ENCODE assay signal across 7 mouse cellular contexts in genomic region chr5:28464361-28465098, GRCm38 (mm10). TPM values are rescaled to one million over a fixed set of nuclear protein-coding genes. Genes with fewer than 3 reads are reported as not detected.
DNase-seq lines count a peak whose midpoint lies in the region; ATAC-seq and TF ChIP-seq lines count a peak whose summit lies in the region.

No protein-coding gene starts in this region.

- peak; percentile 3 for DNase-seq in induced T-regulatory cell, adult 2 months (ENCODE audit: low read depth)
- no peak for DNase-seq in liver, embryonic 13.5 days
- no peak for DNase-seq in gastrocnemius, postnatal 36 days

- H3K27me3 ChIP-seq in megakaryocyte, embryonic 14.5 days (replicated peaks): peaks cover 97% of the 10 kb centered on the region
- peaks cover 99% of the 10 kb centered on the region for H3K27me3 ChIP-seq in embryonic facial prominence, embryonic 12.5 days
- peaks cover 99% of the 10 kb centered on the region for H3K27me3 ChIP-seq in liver, embryonic 13.5 days
- peaks cover 41% of the 10 kb centered on the region for H3K27me3 ChIP-seq in small intestine, adult 2 months (ENCODE audit: control insufficient read depth, insufficient read depth, low read length)

- peak overlapping the region; percentile 78 for H3K4me3 ChIP-seq in megakaryocyte, embryonic 14.5 days (replicated peaks)
- peak overlapping the region; percentile 52 for H3K4me3 ChIP-seq in embryonic facial prominence, embryonic 12.5 days
- H3K4me3 ChIP-seq in liver, embryonic 13.5 days (replicated peaks): peak overlapping the region; percentile 42
- H3K4me3 ChIP-seq in small intestine, adult 2 months (ENCODE audit: low read depth, low read length): peak overlapping the region; percentile 81

- H3K4me1 ChIP-seq in megakaryocyte, embryonic 14.5 days: peaks cover 9% of the 10 kb centered on the region; the same call in 1 of the 2 replicates
- peaks cover 12% of the 10 kb centered on the region; the same call in 1 of the 2 replicates for H3K4me1 ChIP-seq in embryonic facial prominence, embryonic 12.5 days
- 0 out of 2 replicates have a peak, but pooled peaks cover 4% of the 10 kb centered on the region for H3K4me1 ChIP-seq in liver, embryonic 13.5 days (replicated peaks)
- H3K4me1 ChIP-seq in small intestine, adult 2 months (ENCODE audit: control insufficient read depth, insufficient read depth, insufficient read length, low read length): peaks cover 3% of the 10 kb centered on the region; the same call in 1 of the 2 replicates

- H3K36me3 ChIP-seq in megakaryocyte, embryonic 14.5 days (replicated peaks; ENCODE audit: low read length): no peaks in the 10 kb centered on the region
- H3K36me3 ChIP-seq in embryonic facial prominence, embryonic 12.5 days: no peaks in the 10 kb centered on the region
- no peaks in the 10 kb centered on the region for H3K36me3 ChIP-seq in liver, embryonic 13.5 days
- H3K36me3 ChIP-seq in small intestine, adult 2 months (ENCODE audit: control insufficient read depth, insufficient read depth, low read length): no peaks in the 10 kb centered on the region

- TF ChIP-seq CTCF in small intestine, adult 2 months (IDR thresholded peaks at IDR 0.05; ENCODE audit: extremely low read depth, insufficient read length, insufficient replicate concordance, low read depth, low read length): no peak

- H3K27ac ChIP-seq in embryonic facial prominence, embryonic 12.5 days: no peak overlapping the region
- H3K27ac ChIP-seq in liver, embryonic 13.5 days: no peak overlapping the region
- H3K27ac ChIP-seq in small intestine, adult 2 months (ENCODE audit: insufficient read depth, low read depth, low read length): no peak overlapping the region

- under 1% methylated on average over 61 of the region's 76 CpGs for WGBS in embryonic facial prominence, embryonic 12.5 days
- WGBS in liver, embryonic 13.5 days (ENCODE audit: insufficient replicate concordance): 2% methylated on average over 75 of the region's 76 CpGs
- whole genome bisulfite sequencing in small intestine, adult 2 months: under 1% methylated on average over 76 of the region's 76 CpGs

- intact Hi-C loops in gastrocnemius, postnatal 36 days (cut with DNase I): loop anchor here (10.0 kb wide), 1 partner anchor 870 kb away; no protein-coding TSS in a partner anchor

- no peaks in the 10 kb centered on the region for H3K9me3 ChIP-seq in megakaryocyte, embryonic 14.5 days
- H3K9me3 ChIP-seq in embryonic facial prominence, embryonic 12.5 days: no peaks in the 10 kb centered on the region
- no peaks in the 10 kb centered on the region for H3K9me3 ChIP-seq in liver, embryonic 13.5 days (replicated peaks)

- peak overlapping the region; percentile 34 for H3K9ac ChIP-seq in embryonic facial prominence, embryonic 12.5 days
- H3K9ac ChIP-seq in liver, embryonic 13.5 days: no peak overlapping the region

- H3K4me2 ChIP-seq in embryonic facial prominence, embryonic 12.5 days (replicated peaks): peak overlapping the region; percentile 96
- peak overlapping the region; percentile 55 for H3K4me2 ChIP-seq in liver, embryonic 13.5 days

- no peak for ATAC-seq in megakaryocyte, adult 5-6 weeks (ENCODE audit: poor library complexity, severe bottlenecking)
- ATAC-seq in embryonic facial prominence, embryonic 12.5 days (ENCODE audit: insufficient number of reproducible peaks, insufficient read depth, low FRiP score, low TSS enrichment): peak; percentile 41; the same call in 1 of the 2 replicates
- no peak for ATAC-seq in liver, embryonic 13.5 days (ENCODE audit: low read depth)

- no peak for TF ChIP-seq POLR2A in small intestine, adult 2 months (IDR thresholded peaks at IDR 0.05; ENCODE audit: low read depth, low read length)

RNA-seq across cellular contexts. Expression of gene Shh, which starts 2.5 kb away (rescaled TPM):
- not detected in 2 replicates for polyA plus RNA-seq in megakaryocyte, embryonic 14.5 days (2012; ENCODE audit: insufficient read depth, low replicate concordance)
- total RNA-seq in megakaryocyte, adult 5-6 weeks (2015): not detected in 2 replicates
- not detected in 2 replicates for total RNA-seq in megakaryocyte, adult 5-6 weeks (2017)
- polyA plus RNA-seq in embryonic facial prominence, embryonic 12.5 days (2016; fragmentation: Nextera tagmentation; extraction: Ambion mirVana): 1.5 and 1.6 TPM in 2 replicates
- polyA plus RNA-seq in liver, embryonic 13.5 days (2015; fragmentation: Nextera tagmentation; extraction: Ambion mirVana): 0.08 TPM in 1 of 2 replicates, not detected in the other
- 0.56 and 4.8 TPM in 2 replicates for polyA plus RNA-seq in small intestine, adult 2 months (2012; rRNA removed)
- total RNA-seq in gastrocnemius, postnatal 36 days (2021): not detected
